Mouse (Mus musculus) heart, adult 9 months (tissue): ENCODE measurements at regions not wholly inside any gene's neighbourhood (a gene's known extent, or its start where the extent isn't known, plus 50 kb on each side); places are given as distances from the start of the nearest gene placed in this dataset.
"Not testable (repeated sequence)": the region's sequence is repeated elsewhere in the genome, so short reads cannot be mapped to it uniquely, and the experiment has no call there.

ENCODE experiments used
- DNase-seq, 2 experiments: peaks; one replicate each; pipeline ENCODE4 v3.0.0; 2022; ENCODE audit warnings: low spot score in 2 of 2

DNA sequence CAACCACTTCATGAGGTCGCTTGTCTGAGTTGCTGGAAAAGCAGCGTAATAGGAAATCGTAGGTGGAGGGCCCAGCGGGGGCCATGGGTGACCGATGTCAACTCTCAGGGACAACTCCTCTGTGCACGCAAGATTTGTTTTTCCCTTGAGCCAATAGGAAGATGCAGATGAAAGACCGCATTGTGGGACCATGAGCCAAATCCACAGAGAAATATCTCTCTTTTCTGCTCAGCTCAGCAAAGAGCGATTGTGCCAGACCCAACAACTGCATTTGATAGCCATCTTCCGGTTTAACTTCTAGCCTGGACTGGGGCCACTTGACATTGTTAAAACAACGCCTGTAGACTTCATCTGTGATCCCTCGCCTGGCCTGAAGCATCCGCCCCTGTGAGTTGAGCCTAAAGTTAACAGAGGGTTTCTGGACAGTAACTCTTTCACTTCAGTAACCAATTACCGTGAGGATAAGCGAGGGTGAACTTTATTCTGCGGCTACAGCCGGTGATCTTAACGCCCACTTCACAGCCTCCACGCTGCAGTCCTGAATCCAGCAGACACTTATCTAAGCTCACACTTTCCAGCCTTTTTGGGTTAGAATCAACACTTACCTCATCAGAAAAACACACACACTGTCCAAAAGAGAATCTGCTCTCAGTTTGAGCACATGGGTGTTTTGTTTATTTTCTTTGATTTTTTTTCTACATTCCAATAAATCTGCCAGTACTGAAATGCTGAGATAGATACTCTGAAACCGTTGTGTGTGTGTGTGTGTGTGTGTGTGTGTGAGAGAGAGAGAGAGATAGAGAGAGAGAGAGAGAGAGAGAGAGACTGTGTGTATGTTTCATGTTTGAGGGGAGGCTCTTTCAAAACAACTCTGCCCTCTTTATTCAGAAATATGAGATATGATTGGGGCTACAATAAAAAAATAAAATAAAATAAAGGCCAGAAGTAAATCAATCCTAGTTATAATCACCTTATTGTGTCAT lies 111.9 kb downstream of the Tomm20 start:
- peak; percentile 83 for DNase-seq

DNA sequence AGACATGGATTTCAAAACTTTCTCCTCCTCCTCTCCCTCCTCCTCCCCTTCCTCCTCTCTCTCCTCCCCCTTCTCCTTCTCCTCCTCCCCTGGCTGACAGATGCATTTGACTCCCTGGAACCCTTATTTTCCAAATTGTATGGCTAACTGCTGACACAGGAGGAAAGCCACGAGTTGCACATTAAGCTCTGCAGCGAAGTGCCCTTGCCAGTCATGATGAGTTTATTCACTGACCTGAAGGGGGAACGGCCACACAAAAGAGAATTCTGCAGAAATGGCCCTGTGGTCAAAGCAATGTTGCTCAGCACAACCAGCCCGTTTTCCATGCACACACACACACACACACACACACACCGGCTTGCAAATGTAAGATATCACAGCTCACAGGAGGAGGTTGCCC lies 112.6 kb downstream of the Tomm20 start:
- DNase-seq: no peak

DNA sequence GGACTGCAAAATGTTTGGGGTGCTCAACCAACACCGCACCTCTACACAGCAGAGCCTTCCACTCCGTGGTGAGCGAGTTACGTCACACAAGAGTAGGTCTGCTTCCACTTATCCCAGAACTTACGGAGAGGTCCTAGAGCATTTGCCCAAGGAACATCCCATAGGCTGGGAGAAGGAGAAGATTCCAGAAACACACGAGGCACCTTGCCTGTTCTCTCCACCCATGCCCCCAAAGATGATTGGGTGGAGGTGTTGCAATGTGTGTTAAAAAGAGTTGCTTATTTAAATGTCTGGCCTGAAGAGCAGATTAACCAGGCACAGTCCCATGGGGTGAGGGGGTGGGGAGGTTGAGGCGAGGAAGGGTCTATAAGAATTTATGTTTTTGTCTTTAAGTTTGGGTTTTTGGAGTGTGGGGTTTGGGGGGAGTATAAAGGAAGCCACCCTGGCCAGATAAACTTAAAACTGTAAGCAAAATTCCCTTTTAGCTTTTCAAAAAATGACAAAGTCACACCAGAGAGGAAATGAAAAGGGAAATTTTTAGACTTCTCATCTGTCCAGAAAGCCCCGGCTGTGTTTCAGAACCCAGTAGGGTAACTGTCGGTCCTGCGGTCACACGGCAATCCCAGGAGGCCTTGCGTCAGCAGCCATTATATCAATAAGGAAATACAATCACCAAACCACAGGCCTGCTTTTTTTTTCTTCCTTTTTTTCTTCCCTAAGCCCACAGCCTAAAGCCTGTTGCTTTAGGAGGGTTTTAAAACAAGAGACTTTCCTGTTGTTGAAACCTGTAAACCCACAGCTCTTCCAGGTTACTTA lies 113.3 kb downstream of the Tomm20 start:
- DNase-seq: peak; percentile 80 to 87

DNA sequence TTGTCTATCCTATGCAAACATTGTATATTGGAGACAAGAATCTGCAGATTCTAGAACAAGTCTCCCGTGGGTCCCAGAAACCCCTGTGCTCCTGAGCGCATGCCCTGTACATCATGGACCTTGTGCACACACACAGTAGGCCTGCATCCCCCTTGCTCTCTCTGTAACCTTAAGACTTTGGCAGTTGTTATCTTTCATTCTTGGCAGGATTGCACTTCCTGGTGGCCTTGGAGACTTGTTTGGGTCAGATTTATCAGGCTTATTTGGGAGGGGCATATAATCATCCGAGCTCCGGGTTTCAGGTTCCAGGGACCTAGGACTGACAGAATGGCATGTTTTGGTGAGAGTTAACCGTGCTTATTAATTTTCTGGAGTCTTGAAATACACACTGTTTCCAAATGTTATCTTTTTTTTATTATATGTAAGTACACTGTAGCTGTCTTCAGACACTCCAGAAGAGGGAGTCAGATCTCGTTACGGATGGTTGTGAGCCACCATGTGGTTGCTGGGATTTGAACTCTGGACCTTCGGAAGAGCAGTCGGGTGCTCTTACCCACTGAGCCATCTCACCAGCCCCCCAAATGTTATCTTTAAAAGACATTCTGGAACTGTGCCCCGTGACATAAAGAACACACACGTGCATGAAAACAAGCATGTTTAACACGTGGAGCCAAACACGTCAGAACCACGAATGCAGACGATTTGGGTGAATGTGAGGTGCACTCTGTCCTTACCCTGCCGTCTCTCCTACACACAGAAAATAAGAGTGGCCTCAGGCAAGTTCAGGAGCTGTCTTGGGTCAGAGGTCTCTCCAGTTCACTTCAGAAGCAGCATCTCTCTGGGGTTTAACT lies 114.1 kb downstream of the Tomm20 start:
- no peak for DNase-seq

DNA sequence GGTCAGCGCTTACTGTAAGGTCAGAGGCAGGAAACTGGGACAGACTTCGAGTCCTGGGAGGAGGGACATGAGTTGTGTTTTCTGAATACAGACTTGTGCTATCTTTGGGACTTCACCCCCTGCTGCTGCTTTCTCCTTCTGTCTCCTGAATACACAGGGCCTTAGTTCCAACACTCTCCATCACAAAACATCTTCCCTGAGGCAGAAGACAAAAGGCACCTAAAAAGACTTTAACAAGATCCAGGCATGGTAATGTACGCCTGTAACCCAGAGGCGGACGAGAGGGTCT lies 115.5 kb downstream of the Tomm20 start:
- DNase-seq: no peak

DNA sequence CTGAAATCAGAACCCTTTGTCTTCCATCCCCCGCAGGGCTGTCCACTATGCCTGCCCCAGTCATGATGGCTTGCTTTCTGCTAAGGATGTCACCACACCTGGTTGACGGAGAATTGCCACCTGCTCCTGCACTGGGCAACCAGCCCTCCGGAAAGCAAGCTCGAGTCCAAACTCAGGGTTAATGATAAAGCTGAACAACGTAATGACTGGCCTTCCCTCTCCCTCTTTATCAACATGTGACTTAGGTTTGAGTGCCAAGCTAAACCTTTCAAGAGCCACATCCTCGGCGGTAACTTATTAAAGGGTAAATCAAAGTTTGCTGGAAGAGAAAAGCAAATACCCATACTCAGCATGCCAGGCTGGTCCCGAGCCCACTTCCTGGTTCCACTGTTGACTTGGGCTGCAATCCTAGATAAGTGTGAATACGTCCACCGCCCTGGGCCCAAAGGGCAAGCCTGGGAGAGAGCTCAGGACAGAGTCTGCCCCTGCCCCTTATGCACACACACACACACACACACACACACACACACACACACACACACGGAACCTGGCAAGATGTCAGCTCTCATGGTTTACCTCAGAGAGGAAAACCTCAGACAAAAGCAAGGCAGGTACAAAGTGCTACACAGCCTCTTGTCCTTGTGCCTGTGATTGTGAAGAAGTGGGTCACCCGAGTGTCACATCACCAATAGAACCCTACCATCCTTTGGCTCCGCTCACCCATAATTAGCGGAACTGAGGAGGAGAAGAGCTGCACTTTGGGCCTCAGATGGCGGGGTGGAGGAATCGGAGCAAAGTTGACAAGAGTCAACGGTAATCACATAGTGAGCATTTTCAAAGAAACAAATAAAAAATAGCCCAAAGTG lies 116.0 kb downstream of the Tomm20 start:
- DNase-seq: no peak

DNA sequence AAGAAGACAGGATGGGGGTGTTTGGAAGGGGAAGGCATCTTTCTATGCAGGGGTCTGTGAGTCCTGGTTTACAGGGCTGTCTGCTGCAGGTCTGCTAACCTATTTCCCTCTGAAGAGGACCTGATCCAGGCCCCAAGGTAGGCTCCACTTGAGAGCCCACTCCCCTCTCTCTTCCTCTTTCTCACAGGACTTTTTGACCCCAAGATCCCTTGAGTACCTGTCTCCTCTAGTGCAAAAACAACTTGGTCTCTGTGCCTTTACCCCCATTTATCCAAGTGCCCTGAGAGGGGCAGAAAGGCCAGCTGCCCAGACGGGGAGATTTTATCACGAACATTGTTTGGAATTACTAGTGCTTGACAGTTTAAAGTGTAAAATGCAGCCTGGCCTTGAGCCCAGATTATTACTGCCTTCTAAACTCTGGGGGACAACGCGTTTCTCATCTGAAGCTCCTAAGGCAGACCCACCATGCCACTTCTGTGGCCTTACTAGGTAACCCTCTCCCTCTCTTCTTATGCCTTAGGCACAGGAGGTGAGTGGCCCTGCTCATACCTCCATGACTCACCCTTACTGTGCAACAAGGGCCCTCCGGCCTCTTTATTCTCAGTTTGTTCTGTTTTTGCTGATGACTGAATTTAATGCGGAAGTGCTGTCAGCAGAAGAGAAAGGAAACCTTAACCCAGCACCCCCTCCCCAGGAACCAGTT lies 117.8 kb downstream of the Tomm20 start:
- DNase-seq: no peak

DNA sequence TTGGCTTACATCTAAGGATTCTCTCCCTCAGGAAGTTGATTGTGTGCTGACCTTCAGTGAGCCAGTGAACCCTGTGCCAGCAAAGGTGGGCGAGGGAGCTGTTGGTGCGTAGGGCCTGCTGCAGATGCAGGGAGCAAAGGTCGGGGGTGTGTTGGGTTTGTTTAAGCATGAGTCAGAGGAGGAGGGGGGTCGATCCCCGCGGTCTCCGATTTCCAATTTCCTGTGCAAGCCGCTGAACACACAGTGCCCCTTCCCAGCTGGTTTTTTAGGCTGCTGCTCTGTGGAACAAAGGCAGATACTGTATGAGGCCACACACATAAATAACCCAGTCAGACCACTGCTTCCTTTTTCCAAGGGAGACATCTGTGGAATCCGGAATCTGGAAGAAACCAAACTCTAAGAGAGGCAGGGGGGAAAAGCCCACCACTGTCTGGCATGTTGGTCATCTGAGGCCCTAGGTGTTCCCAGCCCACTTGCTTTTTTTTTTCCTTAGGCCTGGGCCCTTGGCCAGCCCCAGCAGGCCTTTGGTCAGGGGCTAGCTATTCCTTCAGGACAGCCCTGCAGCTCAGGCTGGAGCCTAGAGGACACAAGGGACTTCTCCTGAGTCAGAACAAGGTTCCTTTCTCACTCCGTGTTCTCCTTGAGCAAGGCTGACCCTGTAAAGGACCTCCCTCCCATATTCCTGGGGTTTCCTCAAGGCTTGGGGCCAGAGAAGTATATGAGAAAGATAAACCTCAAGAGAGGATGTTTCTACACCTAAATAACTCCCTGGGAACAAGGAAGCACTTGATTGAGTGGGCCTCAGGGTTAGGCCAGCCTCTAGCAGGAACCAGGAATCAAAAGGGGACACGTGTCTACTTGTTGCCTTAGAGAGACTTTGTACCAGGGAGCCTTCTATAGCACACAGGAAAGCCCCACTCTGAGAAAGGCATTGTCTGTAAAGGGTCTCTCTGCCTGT lies 119.0 kb downstream of the Tomm20 start:
- peak; percentile 79 to 89 for DNase-seq

DNA sequence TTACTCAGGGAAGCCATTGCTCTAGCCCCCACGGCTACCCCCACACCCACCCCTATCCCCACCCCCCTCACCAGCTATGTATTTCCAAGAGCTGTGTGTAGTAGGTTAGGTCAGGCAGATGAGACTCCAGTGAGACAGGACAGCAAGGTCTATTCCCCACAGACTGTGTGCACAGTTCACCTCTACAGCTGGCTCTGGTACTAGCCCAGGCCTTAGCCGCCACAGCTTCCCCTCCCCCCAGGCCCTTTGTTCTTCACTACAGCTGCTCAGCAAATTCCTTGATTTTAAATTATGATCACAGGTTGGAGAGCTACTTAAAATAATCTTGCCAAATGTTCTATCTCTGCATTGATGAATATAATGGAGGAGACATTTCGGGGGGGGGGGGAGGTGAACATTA lies 119.8 kb downstream of the Tomm20 start:
- peak in 1 of 2 experiments; percentile 72 for DNase-seq

DNA sequence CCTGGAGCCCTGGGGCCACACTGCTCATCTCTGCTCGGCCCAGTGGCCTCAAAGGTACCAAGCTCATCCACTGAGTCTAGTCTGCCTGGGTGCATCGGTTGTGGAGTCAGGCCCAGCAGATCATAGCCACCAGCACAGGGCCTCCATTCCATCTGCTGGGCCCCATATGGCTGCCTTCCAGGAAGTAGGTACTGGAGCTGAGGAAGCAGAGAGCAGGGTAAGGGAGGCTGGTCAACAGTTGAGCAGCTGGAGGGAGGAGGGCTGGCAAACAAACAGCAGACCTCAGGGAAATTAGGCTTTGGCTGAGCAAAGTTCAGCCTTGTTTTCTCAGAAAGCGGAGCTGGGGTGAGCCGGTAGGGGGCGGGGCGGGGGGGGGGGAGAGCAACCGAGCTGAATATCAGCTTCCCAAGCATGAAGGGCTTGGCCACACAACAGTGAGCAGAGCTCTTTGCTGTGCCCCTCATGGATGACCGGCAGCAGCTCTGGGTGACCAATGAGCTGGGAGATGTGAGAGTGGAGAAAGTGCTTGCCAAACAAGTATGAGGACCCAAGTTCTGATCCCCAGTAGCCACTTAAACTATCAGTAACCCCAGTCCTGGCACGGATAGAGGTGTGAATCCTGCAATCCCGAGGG lies 121.0 kb downstream of the Tomm20 start:
- peak; percentile 49 to 79 for DNase-seq

DNA sequence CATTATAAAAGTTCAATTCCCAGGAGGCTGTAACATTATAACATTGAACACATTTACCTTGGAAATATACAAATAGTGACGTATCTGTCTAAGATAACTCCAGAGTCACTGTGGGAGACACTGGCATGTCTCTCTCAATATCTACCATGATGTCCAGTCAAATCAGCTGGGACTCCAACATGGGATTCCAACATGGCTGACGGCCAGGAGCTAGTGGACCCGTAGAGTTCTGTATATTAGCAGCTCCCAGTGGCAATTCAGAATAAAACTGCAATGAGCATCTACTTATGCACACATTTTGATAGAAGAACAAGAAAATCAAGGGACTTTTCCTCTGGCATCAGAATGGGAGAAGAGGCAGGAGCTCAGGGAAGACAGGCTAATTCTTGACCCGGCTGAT lies 123.4 kb downstream of the Tomm20 start:
- DNase-seq: no peak

DNA sequence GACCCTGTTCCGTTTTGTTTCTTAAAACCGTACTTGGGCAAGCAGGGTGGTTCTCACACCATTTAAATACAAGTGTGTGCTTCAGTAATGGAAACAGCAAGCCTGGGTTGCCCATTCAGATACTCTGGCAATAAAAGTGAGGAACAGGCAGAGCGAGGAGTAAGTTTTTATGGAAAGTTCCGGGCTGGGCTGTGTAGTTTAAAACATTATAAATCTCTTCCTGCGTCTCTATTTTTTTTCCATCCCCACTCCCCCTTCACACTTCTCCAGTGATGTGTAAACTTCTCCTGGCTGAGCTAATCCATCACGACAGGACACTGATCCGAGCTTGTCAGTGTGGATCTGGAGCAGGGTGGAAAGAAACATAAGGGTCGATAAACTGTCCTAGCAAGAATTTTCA lies 124.4 kb downstream of the Tomm20 start:
- no peak for DNase-seq

DNA sequence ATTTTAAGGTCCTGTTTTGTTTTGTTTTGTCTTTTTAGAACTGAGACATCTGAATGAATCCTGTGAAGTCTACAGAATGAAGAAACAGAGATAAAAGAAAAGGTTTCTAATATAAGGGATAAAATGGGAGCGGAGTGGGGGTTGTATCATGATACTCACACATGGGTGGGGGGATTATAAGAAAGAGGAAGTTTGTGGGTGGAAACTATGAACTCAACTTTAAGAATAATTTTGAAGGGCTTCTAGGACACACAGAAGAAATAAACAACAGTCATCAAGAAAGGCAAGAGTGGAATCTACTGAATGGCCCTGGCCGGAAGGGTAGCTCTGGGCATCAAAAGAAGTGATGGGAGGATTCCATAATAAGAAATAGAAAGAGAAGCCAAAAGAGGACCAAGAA lies 125.1 kb downstream of the Tomm20 start:
- DNase-seq: no peak

DNA sequence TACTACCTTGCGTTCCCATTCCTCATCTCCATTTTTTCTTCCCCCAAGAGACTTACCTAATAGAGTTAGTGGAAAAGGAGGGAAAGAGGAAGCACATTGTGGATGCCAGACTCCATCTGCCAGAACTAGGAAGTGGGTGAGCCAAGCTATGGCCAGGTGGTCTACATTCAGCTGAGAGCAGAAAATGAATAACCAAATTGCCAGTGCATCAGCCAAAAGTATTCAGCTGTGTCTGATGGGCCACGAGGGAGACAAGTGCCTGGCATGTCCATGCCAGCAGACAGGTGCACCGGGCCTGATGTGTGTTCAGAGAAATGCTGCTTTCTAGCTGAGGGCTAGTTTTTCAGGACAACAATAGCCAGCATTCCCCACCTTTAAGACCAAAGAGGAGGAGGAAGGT lies 126.4 kb downstream of the Tomm20 start:
- DNase-seq: no peak

DNA sequence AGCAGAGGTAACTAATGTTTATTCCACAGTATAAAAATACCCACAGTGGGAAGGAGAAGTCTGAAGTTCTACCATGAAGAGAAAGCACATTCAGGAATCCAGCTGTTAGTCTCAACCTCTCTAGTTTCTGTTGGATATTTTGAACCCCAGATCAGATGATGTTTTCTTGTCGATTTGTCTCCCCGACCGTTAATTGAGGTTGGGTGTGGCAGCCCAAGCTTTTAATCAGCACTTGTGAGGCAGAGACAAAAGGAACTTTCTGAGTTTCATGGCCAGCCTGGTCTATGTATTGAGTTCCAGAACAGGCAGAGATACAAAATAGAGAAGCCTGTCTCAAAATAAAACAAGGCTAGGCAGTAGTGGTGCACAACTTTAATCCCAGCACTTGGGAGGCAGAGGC lies 129.5 kb downstream of the Tomm20 start:
- DNase-seq: no peak

DNA sequence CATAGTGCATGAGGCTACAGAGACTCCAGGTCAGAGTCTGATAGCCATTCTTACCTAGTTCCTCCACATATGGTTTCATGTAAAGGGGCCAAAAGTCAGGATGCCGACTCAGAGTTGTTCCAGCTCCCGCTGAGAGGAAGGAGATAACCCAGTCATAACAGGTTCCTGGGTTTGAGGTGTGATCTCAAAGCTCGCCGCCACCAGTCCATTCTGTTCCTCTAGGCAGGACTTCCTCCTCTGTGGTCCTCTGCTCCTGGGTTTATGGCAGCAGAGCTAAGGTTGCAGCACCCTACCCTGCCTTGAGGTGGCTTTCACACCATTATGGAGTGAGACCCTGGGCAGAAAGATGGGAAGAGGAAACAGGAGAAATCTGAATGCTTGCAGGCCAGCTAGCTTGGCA lies 131.2 kb downstream of the Tomm20 start:
- no peak for DNase-seq

DNA sequence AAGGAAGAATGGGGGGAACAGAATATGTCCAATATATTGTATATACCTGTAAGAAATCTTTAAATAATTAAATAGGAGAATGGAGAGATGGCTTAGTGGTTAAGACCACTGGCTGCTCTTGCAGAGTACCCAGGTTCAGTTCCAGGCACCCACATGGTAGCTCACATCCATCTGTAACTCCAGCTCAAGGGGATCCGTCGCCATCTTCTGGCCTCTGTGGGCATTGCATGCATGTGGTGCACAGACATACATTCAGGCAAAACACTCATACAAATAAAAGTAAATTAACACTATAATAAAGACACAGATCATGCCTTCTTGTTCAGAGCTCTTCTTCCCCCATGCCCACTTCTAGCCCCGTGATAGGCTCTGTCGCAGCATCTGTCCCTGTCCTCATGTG lies 132.0 kb downstream of the Tomm20 start:
- DNase-seq: no peak

DNA sequence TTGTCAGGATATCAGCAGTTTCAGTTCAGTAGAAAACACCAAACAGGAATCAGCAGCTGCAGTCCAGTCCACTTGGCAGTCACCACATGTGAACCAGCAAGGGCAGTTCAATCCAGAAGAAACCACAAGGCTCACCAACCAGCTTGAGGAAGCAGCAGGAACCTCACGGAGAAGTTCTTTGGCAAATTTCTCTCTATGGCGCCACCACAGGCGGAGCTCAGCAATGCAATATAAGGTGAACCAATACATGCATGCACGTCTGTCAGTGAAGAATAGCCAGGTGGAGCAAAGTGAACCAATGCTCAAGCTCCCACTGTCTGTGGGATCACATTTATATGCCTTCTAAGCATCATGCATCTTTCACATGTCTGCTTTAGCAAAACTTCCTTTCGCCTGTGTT lies 132.9 kb downstream of the Tomm20 start:
- DNase-seq: no peak

DNA sequence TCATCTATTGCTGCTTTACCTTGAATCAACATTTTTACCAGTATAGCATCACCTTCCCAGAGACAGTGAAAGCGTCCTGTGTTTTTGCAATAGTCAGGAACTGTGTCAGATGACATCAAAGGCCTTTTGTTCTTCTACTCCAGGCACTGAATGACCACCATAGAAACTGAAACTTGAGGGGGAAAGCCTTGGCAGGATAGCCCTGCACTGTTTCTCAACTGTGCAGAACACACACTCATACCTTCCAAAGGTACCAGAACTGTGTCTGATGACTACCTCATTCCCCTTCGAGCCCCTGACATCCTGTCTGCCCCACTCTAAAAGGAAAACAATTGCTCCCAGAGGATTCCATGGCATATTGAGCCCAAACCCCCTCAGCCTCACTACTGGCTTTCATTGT lies 134.3 kb downstream of the Tomm20 start:
- DNase-seq: not testable (repeated sequence)
